Mouse (Mus musculus): Measurements from ENCODE around the gene Pfkfb4.

Pfkfb4 gene

DNA sequence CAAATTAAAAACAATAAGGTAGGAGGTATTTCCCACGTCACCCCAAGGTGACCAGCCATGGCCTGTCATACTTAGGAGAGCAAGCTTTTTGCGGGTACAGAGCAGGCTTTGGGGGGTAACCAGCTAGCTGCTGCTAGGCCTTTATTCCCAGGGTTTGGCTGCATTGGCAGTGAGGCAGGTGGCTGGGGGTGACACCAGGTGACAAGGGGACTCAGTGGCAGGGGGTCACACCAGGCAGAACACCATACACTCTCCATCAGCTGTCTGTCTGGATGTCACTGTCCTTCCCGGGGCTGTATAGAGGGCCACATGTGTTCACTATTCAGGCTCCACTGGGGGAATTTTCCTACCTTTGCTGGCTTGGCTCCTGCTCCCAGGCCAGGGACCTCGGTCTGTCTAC lies 65.3 kb downstream of the Pfkfb4 start:
- no peak for DNase-seq (ENCODE audit: low read depth, low spot score)

GRCm38 (mm10) chr9:109057543-109057942 lies 66.0 kb downstream of the Pfkfb4 start:
- no peak for DNase-seq (ENCODE audit: low read depth, low spot score)

- DNase-seq (ENCODE audit: low read depth, low spot score): no peak
Measured at GRCm38 (mm10) chr9:109058006-109058765, 66.6 kb downstream of the Pfkfb4 start.

DNA sequence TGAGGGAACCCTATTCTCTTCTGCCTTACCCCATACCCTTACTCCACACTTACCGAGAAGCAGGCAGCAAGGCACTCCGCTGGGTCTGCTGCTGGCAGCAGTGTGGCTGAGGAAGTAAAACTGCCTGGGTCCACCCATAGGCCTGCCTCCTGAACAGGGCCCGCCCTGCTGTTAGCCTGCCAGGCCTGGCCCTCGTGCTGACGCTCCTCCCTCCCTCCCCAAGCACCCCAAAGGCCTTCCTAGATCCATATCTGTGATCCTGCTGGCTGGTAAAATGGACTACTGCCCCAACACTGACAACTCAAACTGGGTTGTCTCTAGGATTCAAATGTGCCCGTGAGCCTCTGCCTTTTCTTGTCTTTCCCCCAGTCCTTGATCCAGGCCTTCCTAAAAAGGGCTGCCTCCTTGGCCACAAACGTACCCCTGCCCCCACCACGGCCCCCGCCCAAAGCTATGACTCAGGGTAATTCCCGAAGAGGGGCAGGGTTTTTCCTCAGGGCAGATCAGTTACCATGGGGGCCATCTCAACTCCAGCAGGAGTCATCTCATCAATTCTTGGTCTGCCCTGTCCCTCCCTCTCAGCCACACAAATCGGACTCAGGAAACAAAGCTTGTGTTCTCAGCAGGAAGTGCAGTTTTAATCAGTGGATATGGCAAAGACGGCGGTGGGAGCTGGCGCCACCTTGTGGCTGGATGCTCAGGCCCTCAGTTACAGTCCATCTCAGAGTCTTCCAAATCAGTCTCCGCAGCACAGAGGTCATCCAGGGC lies 67.7 kb downstream of the Pfkfb4 start, which contains the start of gene Trex1:
Gene Trex1 (minus strand): TSS at position 599 of the 768 bp plus-strand sequence.
- DNase-seq (ENCODE audit: low read depth, low spot score): peak; percentile 93

- DNase-seq (ENCODE audit: low read depth, low spot score): no peak
Measured at GRCm38 (mm10) chr9:109060184-109060897, 68.8 kb downstream of the Pfkfb4 start.

DNA sequence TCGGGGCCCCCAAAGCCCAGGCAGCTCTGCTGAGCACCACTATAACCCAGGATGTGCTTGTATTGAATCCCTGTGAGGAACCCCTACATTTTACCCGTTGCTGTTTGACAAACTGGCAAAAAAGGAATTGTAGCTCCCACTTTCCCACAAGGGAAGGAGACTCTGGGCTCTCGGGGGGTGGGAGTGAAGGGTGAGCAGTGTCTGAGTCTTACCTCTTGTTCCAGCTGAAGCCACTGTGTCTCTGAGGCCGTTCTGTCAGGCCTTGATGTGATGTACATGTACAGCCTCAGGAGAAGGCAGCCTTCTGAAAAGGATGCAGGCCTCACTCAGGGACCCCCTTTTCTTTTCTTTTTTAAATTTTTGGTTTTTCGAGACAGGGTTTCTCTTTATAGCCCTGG lies 69.3 kb downstream of the Pfkfb4 start:
- no peak for DNase-seq (ENCODE audit: low read depth, low spot score)

- no peak for DNase-seq (ENCODE audit: low read depth, low spot score)
Measured at GRCm38 (mm10) chr9:109068095-109068735, 76.6 kb downstream of the Pfkfb4 start.

DNA sequence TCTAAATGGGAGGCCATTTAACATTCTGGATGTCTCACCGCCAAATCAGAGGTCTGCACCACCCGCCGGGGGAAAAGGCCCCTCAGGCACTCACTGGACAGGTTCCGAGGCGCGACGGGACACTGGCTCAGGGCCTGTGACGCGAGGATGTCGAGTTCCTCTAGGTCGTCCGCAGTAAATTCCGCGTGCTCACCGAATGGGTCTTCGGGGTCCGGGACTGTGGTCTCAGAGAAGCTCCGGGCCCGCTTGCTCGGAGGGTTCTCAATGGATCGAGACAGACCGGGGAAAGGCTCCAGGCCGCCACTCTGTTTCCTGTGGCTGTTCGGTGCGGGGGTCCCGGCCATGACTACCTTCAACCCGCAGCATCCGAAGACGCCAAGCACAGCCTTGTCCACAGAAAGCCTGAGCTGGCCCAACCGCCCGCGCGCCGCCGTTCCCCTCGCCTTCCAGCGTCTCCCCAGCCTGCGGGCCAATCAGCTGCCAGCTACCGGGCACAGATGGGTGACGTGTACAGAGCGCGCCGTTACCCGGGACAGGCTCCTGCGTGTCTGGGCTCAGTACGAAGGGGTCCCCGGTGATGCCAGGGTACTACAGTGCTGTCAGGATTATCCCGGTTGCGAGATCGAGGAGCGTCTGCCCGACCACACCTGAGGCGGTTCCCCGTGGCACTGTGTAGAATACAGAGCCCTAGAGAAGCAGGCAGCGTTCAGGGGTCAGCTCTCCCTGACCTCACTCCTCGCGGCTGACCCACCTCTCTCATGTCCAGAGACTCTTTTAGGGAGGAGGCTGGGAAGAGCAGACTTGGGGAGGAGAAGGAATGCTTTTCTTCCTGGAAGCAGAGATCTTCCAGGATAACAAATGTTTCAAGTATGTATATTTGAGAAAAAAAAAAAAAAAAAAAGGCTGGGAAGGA lies 82.3 kb downstream of the Pfkfb4 start, which contains the start of gene Atrip:
Gene Atrip (minus strand): TSS at position 464 of the 913 bp plus-strand sequence.
- peak; percentile 83 for DNase-seq (ENCODE audit: low read depth, low spot score)

DNA sequence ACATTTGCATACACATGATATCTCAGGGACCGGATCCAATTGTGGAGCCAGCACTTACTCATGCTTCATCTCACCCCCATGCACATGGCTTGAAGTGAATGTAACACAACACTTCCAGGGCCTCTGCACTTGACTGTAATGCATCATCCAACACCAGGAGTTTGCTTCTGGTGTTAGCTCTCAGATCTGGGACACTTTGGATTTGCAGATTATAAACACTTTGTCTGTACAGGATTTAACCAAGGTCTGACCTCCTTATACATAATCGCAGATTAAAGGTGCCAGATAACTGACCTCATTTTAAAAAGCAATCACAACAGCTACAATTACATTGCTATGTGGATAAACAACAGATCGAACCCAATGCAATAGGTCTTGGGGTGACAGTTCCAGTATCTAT lies 88.9 kb downstream of the Pfkfb4 start:
- DNase-seq (ENCODE audit: low read depth, low spot score): no peak

- no peak for DNase-seq (ENCODE audit: low read depth, low spot score)
Measured at GRCm38 (mm10) chr9:109081749-109082123, 90.2 kb downstream of the Pfkfb4 start.

All from skeletal muscle tissue, adult 2 months (tissue).